Mouse (Mus musculus): ENCODE measurements around the gene Nfix. TPM values are rescaled to one million over a fixed set of nuclear protein-coding genes. Genes with fewer than 3 reads are reported as not detected.

Nfix gene
- polyA plus RNA-seq, 1 experiment = 98.5 TPM

- H3K27ac ChIP-seq (ENCODE audit: insufficient read depth, low read length) = peak overlapping the region; percentile 85
- DNase-seq = peak in 1 of 2 experiments; percentile 71
- H3K4me1 ChIP-seq (ENCODE audit: control insufficient read depth, insufficient read depth, low read length) = peaks cover 72% of the 10 kb centered on the region
- H3K27me3 ChIP-seq (ENCODE audit: control insufficient read depth, insufficient read depth, low read length) = no peaks in the 10 kb centered on the region
- H3K4me3 ChIP-seq (replicated peaks; ENCODE audit: insufficient read depth, low read depth, low read length) = no peak overlapping the region
- no peak for TF ChIP-seq CTCF (IDR thresholded peaks at IDR 0.05; ENCODE audit: borderline replicate concordance, insufficient read depth, low read depth, low read length)
- TF ChIP-seq POLR2A (IDR thresholded peaks at IDR 0.05; ENCODE audit: borderline replicate concordance, insufficient read depth, low read length) = no peak
- 12% methylated on average over 16 of the region's 16 CpGs for WGBS
Observed at GRCm38 (mm10) chr8:84749519-84749918, 50.6 kb downstream of the Nfix start.

- WGBS = 19% methylated on average over 16 of the region's 17 CpGs
- TF ChIP-seq POLR2A (IDR thresholded peaks at IDR 0.05; ENCODE audit: borderline replicate concordance, insufficient read depth, low read length) = no peak
- TF ChIP-seq CTCF (IDR thresholded peaks at IDR 0.05; ENCODE audit: borderline replicate concordance, insufficient read depth, low read depth, low read length) = no peak
- DNase-seq = no peak
- Histone ChIP-seq H3K27ac (ENCODE audit: insufficient read depth, low read length) (no peak overlapping the region), H3K27me3 (ENCODE audit: control insufficient read depth, insufficient read depth, low read length) (no peaks in the 10 kb centered on the region), H3K4me3 (replicated peaks; ENCODE audit: insufficient read depth, low read depth, low read length) (no peak overlapping the region), H3K4me1 (ENCODE audit: control insufficient read depth, insufficient read depth, low read length) (peaks cover 84% of the 10 kb centered on the region)
Observed at GRCm38 (mm10) chr8:84745032-84745925, 54.9 kb downstream of the Nfix start.

GRCm38 (mm10) chr8:84743517-84744420 lies 56.4 kb downstream of the Nfix start:
- H3K27me3 ChIP-seq (ENCODE audit: control insufficient read depth, insufficient read depth, low read length) = no peaks in the 10 kb centered on the region
- H3K27ac ChIP-seq (ENCODE audit: insufficient read depth, low read length) = peak overlapping the region; percentile 25
- H3K4me3 ChIP-seq (replicated peaks; ENCODE audit: insufficient read depth, low read depth, low read length) = no peak overlapping the region
- peak; percentile 58 to 59 for DNase-seq
- no peak for TF ChIP-seq POLR2A (IDR thresholded peaks at IDR 0.05; ENCODE audit: borderline replicate concordance, insufficient read depth, low read length)
- no peak for TF ChIP-seq CTCF (IDR thresholded peaks at IDR 0.05; ENCODE audit: borderline replicate concordance, insufficient read depth, low read depth, low read length)
- peaks cover 86% of the 10 kb centered on the region for H3K4me1 ChIP-seq (ENCODE audit: control insufficient read depth, insufficient read depth, low read length)
- 16% methylated on average over 17 of the region's 17 CpGs for WGBS

GRCm38 (mm10) chr8:84743054-84743415 lies 57.1 kb downstream of the Nfix start:
- 53% methylated on average over 10 of the region's 10 CpGs for WGBS
- Histone ChIP-seq H3K27me3 (ENCODE audit: control insufficient read depth, insufficient read depth, low read length) (no peaks in the 10 kb centered on the region), H3K27ac (ENCODE audit: insufficient read depth, low read length) (no peak overlapping the region), H3K4me3 (replicated peaks; ENCODE audit: insufficient read depth, low read depth, low read length) (no peak overlapping the region), H3K4me1 (ENCODE audit: control insufficient read depth, insufficient read depth, low read length) (peaks cover 89% of the 10 kb centered on the region)
- TF ChIP-seq POLR2A (IDR thresholded peaks at IDR 0.05; ENCODE audit: borderline replicate concordance, insufficient read depth, low read length) = no peak
- TF ChIP-seq CTCF (IDR thresholded peaks at IDR 0.05; ENCODE audit: borderline replicate concordance, insufficient read depth, low read depth, low read length) = no peak
- no peak for DNase-seq

GRCm38 (mm10) chr8:84742171-84743053 lies 57.7 kb downstream of the Nfix start:
- H3K27ac ChIP-seq (ENCODE audit: insufficient read depth, low read length) = peak overlapping the region; percentile 62
- TF ChIP-seq CTCF (IDR thresholded peaks at IDR 0.05; ENCODE audit: borderline replicate concordance, insufficient read depth, low read depth, low read length) (no peak), POLR2A (IDR thresholded peaks at IDR 0.05; ENCODE audit: borderline replicate concordance, insufficient read depth, low read length) (no peak)
- H3K27me3 ChIP-seq (ENCODE audit: control insufficient read depth, insufficient read depth, low read length) = no peaks in the 10 kb centered on the region
- H3K4me3 ChIP-seq (replicated peaks; ENCODE audit: insufficient read depth, low read depth, low read length) = no peak overlapping the region
- peaks cover 91% of the 10 kb centered on the region for H3K4me1 ChIP-seq (ENCODE audit: control insufficient read depth, insufficient read depth, low read length)
- 21% methylated on average over 32 of the region's 32 CpGs for WGBS
- peak in 1 of 2 experiments; percentile 34 for DNase-seq

- peak in 1 of 2 experiments; percentile 26 for DNase-seq
- H3K4me3 ChIP-seq (replicated peaks; ENCODE audit: insufficient read depth, low read depth, low read length) = no peak overlapping the region
- H3K27ac ChIP-seq (ENCODE audit: insufficient read depth, low read length) = peak overlapping the region; percentile 62
- H3K4me1 ChIP-seq (ENCODE audit: control insufficient read depth, insufficient read depth, low read length) = peaks cover 91% of the 10 kb centered on the region
- WGBS = 40% methylated on average over 13 of the region's 13 CpGs
- H3K27me3 ChIP-seq (ENCODE audit: control insufficient read depth, insufficient read depth, low read length) = no peaks in the 10 kb centered on the region
- TF ChIP-seq POLR2A (IDR thresholded peaks at IDR 0.05; ENCODE audit: borderline replicate concordance, insufficient read depth, low read length) (no peak), CTCF (IDR thresholded peaks at IDR 0.05; ENCODE audit: borderline replicate concordance, insufficient read depth, low read depth, low read length) (no peak)
Observed at GRCm38 (mm10) chr8:84740895-84741843, 59.0 kb downstream of the Nfix start.

All from cerebellum, adult 2 months (tissue).